Mouse (Mus musculus) liver, embryonic 16.5 days (tissue): ENCODE measurements around the gene Cnnm2. TPM values are rescaled to one million over a fixed set of nuclear protein-coding genes. Genes with fewer than 3 reads are reported as not detected.

Source experiments
- ATAC-seq: fragments of 200-750 bp; cut with Nextera tagmentation; 2 replicates; pipeline ENCODE4 v1.8.0; 2017; ENCODE audit warnings: low read depth, mild to moderate bottlenecking, moderate number of reproducible peaks, moderate library complexity
- H3K27ac ChIP-seq: fragments of 300-500 bp; sonication (generic); 2 replicates; pipeline ENCODE4 v1.5.1; 2014; ENCODE audit warnings: mild to moderate bottlenecking, low read length
- H3K27me3 ChIP-seq: fragments of 300-500 bp; sonication (generic); 2 replicates; pipeline ENCODE4 v1.6.1; 2014; ENCODE audit warnings: low read depth, low read length, mixed read lengths; ENCODE audit not compliant: control insufficient read depth, insufficient read depth
- H3K36me3 ChIP-seq: fragments of 300-500 bp; sonication (generic); 2 replicates; pipeline ENCODE4 v1.6.1; 2014; ENCODE audit warnings: mild to moderate bottlenecking; ENCODE audit not compliant: control insufficient read depth, insufficient read depth
- H3K4me1 ChIP-seq: fragments of 300-500 bp; sonication (generic); 2 replicates; pipeline ENCODE4 v1.6.1; 2014; ENCODE audit warnings: low read depth, low read length, mixed read lengths; ENCODE audit not compliant: control insufficient read depth
- H3K4me2 ChIP-seq: fragments of 300-500 bp; sonication (generic); 2 replicates; pipeline ENCODE4 v1.6.1; 2014; ENCODE audit warnings: low read depth, low read length, mixed read lengths
- H3K4me3 ChIP-seq: fragments of 300-500 bp; sonication (generic); 2 replicates; pipeline ENCODE4 v1.5.1; 2014; ENCODE audit warnings: low read depth, mild to moderate bottlenecking, low read length
- H3K9ac ChIP-seq: fragments of 300-500 bp; sonication (generic); 2 replicates; pipeline ENCODE4 v1.6.1; 2014; ENCODE audit warnings: low read depth, low read length
- H3K9me3 ChIP-seq: fragments of 300-500 bp; sonication (generic); replicated peaks from 2 replicates; pipeline ENCODE4 v1.6.1; 2016; ENCODE audit warnings: low read length; ENCODE audit not compliant: control insufficient read depth
- WGBS: fragments of 180-500 bp; shearing (Covaris S2); extraction: QIAGEN DNeasy Blood & Tissue Kit; methylation state at CpG from one replicate; pipeline ENCODE4 v1.1.7; 2014; ENCODE audit not compliant: insufficient replicate concordance; 5-methylcytosine and 5-hydroxymethylcytosine counted together
- polyA plus RNA-seq: library from polyadenylated mRNA; unstranded; fragments of >200 nt; fragmentation: Nextera tagmentation; extraction: Ambion mirVana; gene quantifications from 2 replicates; pipeline ENCODE4 v1.2.1, GENCODE M21; 2015

The Cnnm2 gene
- polyA plus RNA-seq, 1 experiment from 2014 or later: 1.4 TPM

GRCm38 (mm10) chr19:46886826-46887225 is 125.4 kb downstream of the Cnnm2 start:
- ATAC-seq: no peak
- H3K4me3 ChIP-seq: no peak overlapping the region
- 86% methylated on average over 7 of the region's 7 CpGs for WGBS
- H3K4me1 ChIP-seq: peaks cover 11% of the 10 kb centered on the region
- no peak overlapping the region for H3K9ac ChIP-seq
- no peaks in the 10 kb centered on the region for H3K9me3 ChIP-seq
- peaks cover 35% of the 10 kb centered on the region for H3K36me3 ChIP-seq
- H3K27ac ChIP-seq: no peak overlapping the region
- H3K27me3 ChIP-seq: no peaks in the 10 kb centered on the region
- H3K4me2 ChIP-seq: no peak overlapping the region

GRCm38 (mm10) chr19:46887811-46888527 is 126.6 kb downstream of the Cnnm2 start:
- no peak overlapping the region; the same call in 1 of the 2 replicates for H3K4me2 ChIP-seq
- H3K9ac ChIP-seq: no peak overlapping the region
- peaks cover 39% of the 10 kb centered on the region for H3K36me3 ChIP-seq
- WGBS: 18% methylated on average over 14 of the region's 14 CpGs
- ATAC-seq: peak; percentile 48; the same call in 1 of the 2 replicates
- peaks cover 11% of the 10 kb centered on the region for H3K4me1 ChIP-seq
- H3K9me3 ChIP-seq: no peaks in the 10 kb centered on the region
- H3K27ac ChIP-seq: peak overlapping the region; percentile 24; the same call in 1 of the 2 replicates
- no peaks in the 10 kb centered on the region for H3K27me3 ChIP-seq
- H3K4me3 ChIP-seq: no peak overlapping the region

- Histone ChIP-seq H3K4me1 (peaks cover 11% of the 10 kb centered on the region), H3K4me3 (no peak overlapping the region), H3K27me3 (no peaks in the 10 kb centered on the region), H3K4me2 (no peak overlapping the region), H3K9me3 (no peaks in the 10 kb centered on the region), H3K27ac (no peak overlapping the region), H3K36me3 (peaks cover 36% of the 10 kb centered on the region), H3K9ac (no peak overlapping the region)
- ATAC-seq: no peak
- WGBS: 87% methylated on average over 8 of the region's 8 CpGs
Observed at GRCm38 (mm10) chr19:46889666-46890065, 128.3 kb downstream of the Cnnm2 start.

- H3K4me3 ChIP-seq: no peak overlapping the region
- no peak overlapping the region for H3K27ac ChIP-seq
- no peaks in the 10 kb centered on the region for H3K27me3 ChIP-seq
- H3K9ac ChIP-seq: no peak overlapping the region
- no peak for ATAC-seq
- H3K36me3 ChIP-seq: peaks cover 33% of the 10 kb centered on the region
- 88% methylated on average over 8 of the region's 8 CpGs for WGBS
- no peak overlapping the region for H3K4me2 ChIP-seq
- peaks cover 11% of the 10 kb centered on the region for H3K4me1 ChIP-seq
- H3K9me3 ChIP-seq: no peaks in the 10 kb centered on the region
Observed at GRCm38 (mm10) chr19:46890657-46891056, 129.3 kb downstream of the Cnnm2 start.

- no peak overlapping the region for H3K4me3 ChIP-seq
- H3K9ac ChIP-seq: no peak overlapping the region
- H3K27ac ChIP-seq: no peak overlapping the region
- H3K27me3 ChIP-seq: no peaks in the 10 kb centered on the region
- peaks cover 5% of the 10 kb centered on the region for H3K9me3 ChIP-seq
- no peak for ATAC-seq
- peaks cover 37% of the 10 kb centered on the region for H3K36me3 ChIP-seq
- no peak overlapping the region for H3K4me2 ChIP-seq
- WGBS: 79% methylated on average over 3 of the region's 3 CpGs
- H3K4me1 ChIP-seq: peaks cover 10% of the 10 kb centered on the region
Observed at GRCm38 (mm10) chr19:46892856-46893255, 131.5 kb downstream of the Cnnm2 start.

- no peak overlapping the region for H3K9ac ChIP-seq
- no peaks in the 10 kb centered on the region for H3K27me3 ChIP-seq
- peaks cover 5% of the 10 kb centered on the region for H3K9me3 ChIP-seq
- H3K27ac ChIP-seq: no peak overlapping the region
- no peak overlapping the region for H3K4me2 ChIP-seq
- peaks cover 5% of the 10 kb centered on the region for H3K4me1 ChIP-seq
- peaks cover 41% of the 10 kb centered on the region for H3K36me3 ChIP-seq
- 50% methylated on average over 7 of the region's 7 CpGs for WGBS
- H3K4me3 ChIP-seq: no peak overlapping the region
- ATAC-seq: no peak
Observed at GRCm38 (mm10) chr19:46893484-46893883, 132.1 kb downstream of the Cnnm2 start.

GRCm38 (mm10) chr19:46897135-46897534 is 135.7 kb downstream of the Cnnm2 start:
- H3K27me3 ChIP-seq: no peaks in the 10 kb centered on the region
- H3K4me1 ChIP-seq: peaks cover 21% of the 10 kb centered on the region
- peaks cover 18% of the 10 kb centered on the region for H3K36me3 ChIP-seq
- ATAC-seq: no peak
- H3K9me3 ChIP-seq: peaks cover 5% of the 10 kb centered on the region
- H3K27ac ChIP-seq: no peak overlapping the region
- WGBS: 83% methylated on average over 3 of the region's 3 CpGs
- H3K4me3 ChIP-seq: no peak overlapping the region
- H3K9ac ChIP-seq: no peak overlapping the region
- no peak overlapping the region for H3K4me2 ChIP-seq

- H3K4me2 ChIP-seq: no peak overlapping the region
- no peak overlapping the region for H3K27ac ChIP-seq
- no peak overlapping the region for H3K4me3 ChIP-seq
- H3K9ac ChIP-seq: no peak overlapping the region
- no peak for ATAC-seq
- peaks cover 21% of the 10 kb centered on the region for H3K4me1 ChIP-seq
- H3K9me3 ChIP-seq: peaks cover 5% of the 10 kb centered on the region
- WGBS: 86% methylated on average over 5 of the region's 5 CpGs
- H3K36me3 ChIP-seq: peaks cover 17% of the 10 kb centered on the region
- no peaks in the 10 kb centered on the region for H3K27me3 ChIP-seq
Observed at GRCm38 (mm10) chr19:46898222-46898621, 136.8 kb downstream of the Cnnm2 start.

GRCm38 (mm10) chr19:46899306-46899705 is 137.9 kb downstream of the Cnnm2 start:
- Histone ChIP-seq H3K27me3 (no peaks in the 10 kb centered on the region), H3K9me3 (peaks cover 5% of the 10 kb centered on the region), H3K9ac (no peak overlapping the region), H3K36me3 (peaks cover 22% of the 10 kb centered on the region), H3K4me3 (no peak overlapping the region), H3K27ac (peak overlapping the region; percentile 60), H3K4me1 (peaks cover 27% of the 10 kb centered on the region), H3K4me2 (no peak overlapping the region)
- no peak for ATAC-seq
- 43% methylated on average over 5 of the region's 5 CpGs for WGBS
